Mouse (Mus musculus) heart, adult 2 months (tissue): ENCODE measurements around the gene Irak4. TPM values are rescaled to one million over a fixed set of nuclear protein-coding genes. Genes with fewer than 3 reads are reported as not detected.
A peak's percentile ranks its signal among the peaks of the same experiment; 100 is the strongest.

Experiments
- DNase-seq, 2 experiments: peaks; one replicate each; pipeline ENCODE4 v3.0.0; 2021
- H3K27ac ChIP-seq: fragments of 200-600 bp; 2 replicates; pipeline ENCODE4 v1.8.1; 2022
- H3K27me3 ChIP-seq: fragments of 200-500 bp; 2 replicates; pipeline ENCODE4 v1.6.1; 2012; ENCODE audit warnings: mild to moderate bottlenecking, low read length, inconsistent platforms, mixed read lengths; ENCODE audit not compliant: control insufficient read depth, insufficient read depth
- H3K36me3 ChIP-seq: fragments of 200-500 bp; 2 replicates; pipeline ENCODE4 v1.6.1; 2012; ENCODE audit warnings: low read length, inconsistent platforms; ENCODE audit not compliant: control insufficient read depth, insufficient read depth
- H3K4me1 ChIP-seq: fragments of 200-500 bp; 2 replicates; pipeline ENCODE4 v1.6.1; 2011; ENCODE audit warnings: low read length; ENCODE audit not compliant: control insufficient read depth, insufficient read depth
- H3K4me3 ChIP-seq: fragments of 200-600 bp; 2 replicates; pipeline ENCODE4 v1.8.1; 2022
- H3K79me2 ChIP-seq: fragments of 200-500 bp; replicated peaks from 2 replicates; pipeline ENCODE4 v1.6.1; 2012; ENCODE audit warnings: mild to moderate bottlenecking, inconsistent platforms, low read length, moderate library complexity, mixed read lengths; ENCODE audit not compliant: control insufficient read depth, insufficient read depth
- H3K9ac ChIP-seq: fragments of 200-500 bp; 2 replicates; pipeline ENCODE4 v1.6.1; 2012; ENCODE audit warnings: low read depth, mild to moderate bottlenecking, control low read depth, inconsistent platforms, low read length, mixed read lengths
- CTCF ChIP-seq: fragments of 200-600 bp; IDR thresholded peaks from 2 replicates; pipeline ENCODE4 v1.8.1; 2022; ENCODE audit warnings: antibody characterized with exemption, mild to moderate bottlenecking, moderate library complexity
- EP300 ChIP-seq: fragments of 200-500 bp; IDR thresholded peaks from 2 replicates; pipeline ENCODE4 v1.6.1; 2011; ENCODE audit warnings: low read depth, low read length, control low read depth; ENCODE audit not compliant: insufficient read depth
- POLR2A ChIP-seq: fragments of 200-500 bp; IDR thresholded peaks from 2 replicates; pipeline ENCODE4 v1.6.1; 2011; ENCODE audit warnings: mild to moderate bottlenecking, low read depth, low read length, control low read depth; ENCODE audit not compliant: insufficient read depth
- WGBS: fragments of 180-500 bp; shearing (Covaris S2); methylation state at CpG from one replicate; pipeline ENCODE4 v1.1.7; 2018; 5-methylcytosine and 5-hydroxymethylcytosine counted together
- intact Hi-C: fragments of 180-260 bp; cut with DNase I; formaldehyde crosslinking; loops from one replicate; pipeline ENCODE4 v1.15.1; 2025
- polyA plus RNA-seq: library from polyadenylated mRNA; depleted of rRNA; stranded (reverse); fragments of >200 nt; gene quantifications from 2 replicates; pipeline ENCODE4 v1.2.3, GENCODE M21; 2012
- total RNA-seq, 2 experiments: library from RNA; stranded (reverse); gene quantifications; 2 replicates each; pipeline ENCODE4 v1.2.3; 2021

Irak4 gene
- total and polyA plus RNA-seq, 3 experiments = 2.6 to 5.9 (median 5.5) TPM

DNA sequence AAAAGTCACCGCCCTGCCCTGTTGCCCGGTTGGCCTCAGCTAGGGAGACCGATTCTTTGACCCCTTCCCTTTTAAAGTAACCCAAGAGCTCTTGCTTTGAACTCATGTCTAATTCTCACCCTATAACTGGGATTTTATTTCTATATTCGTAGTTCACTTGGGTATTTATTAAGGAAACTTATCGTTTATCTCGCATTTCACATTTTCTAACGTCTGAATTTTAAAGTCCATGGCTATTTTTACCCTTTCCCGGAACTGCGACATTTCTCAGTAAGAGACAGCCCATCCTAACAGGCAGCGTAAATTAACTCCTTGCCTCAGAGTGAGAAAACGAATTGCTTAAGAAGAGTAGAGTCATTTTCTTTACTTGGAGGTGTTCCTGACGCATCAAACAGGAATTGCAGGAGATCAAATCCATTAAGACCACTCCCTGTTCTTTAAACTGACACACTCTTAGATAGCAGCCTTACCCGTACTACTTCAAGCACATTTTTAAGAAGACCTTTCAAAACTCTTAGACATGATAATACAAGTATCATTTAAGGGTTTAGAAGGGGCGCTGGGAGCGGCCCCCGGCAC lies 25.4 kb upstream of the Irak4 start:
- Histone ChIP-seq H3K27ac (no peak overlapping the region), H3K4me1 (no peaks in the 10 kb centered on the region), H3K4me3 (no peak overlapping the region), H3K27me3 (no peaks in the 10 kb centered on the region), H3K79me2 (no peaks in the 10 kb centered on the region), H3K36me3 (no peaks in the 10 kb centered on the region), H3K9ac (no peak overlapping the region)
- TF ChIP-seq EP300 = no peak
- no peak for TF ChIP-seq CTCF
- TF ChIP-seq POLR2A = no peak
- WGBS = 65% methylated on average over 16 of the region's 16 CpGs
- DNase-seq = no peak
- intact Hi-C loops = no loop called here

DNA sequence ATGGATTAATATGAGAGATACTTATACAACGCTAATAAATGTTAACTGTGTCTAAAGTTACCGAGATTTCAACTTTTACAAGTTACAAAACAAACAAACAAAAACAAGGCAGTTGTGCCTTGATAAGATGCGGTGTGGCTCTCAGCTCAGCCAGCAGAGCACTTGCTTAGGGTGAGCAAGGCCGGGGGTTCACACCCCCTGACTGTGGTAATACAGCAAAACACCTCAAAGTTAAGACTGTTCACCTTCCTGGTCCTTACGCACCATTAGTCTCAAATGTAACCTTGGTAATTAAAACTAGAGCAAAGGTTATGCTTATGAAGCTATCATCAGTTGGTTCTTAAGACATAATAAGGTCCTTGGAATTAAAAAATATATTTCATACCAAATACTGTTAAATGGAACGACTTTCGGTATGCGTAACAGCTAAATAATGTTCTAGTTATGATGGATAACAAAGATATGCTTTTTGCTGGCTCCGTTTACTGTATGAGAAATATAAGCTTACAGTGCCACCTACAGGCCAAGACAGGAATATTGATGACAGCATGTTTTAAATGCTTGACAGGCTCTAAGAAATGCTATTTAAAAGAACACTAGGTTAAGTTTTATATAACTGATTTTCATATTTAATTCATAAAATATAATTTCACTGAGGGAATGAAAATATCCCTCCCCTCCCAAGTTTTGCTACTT lies 23.1 kb upstream of the Irak4 start:
- TF ChIP-seq CTCF (peak; percentile 84), POLR2A (no peak), EP300 (no peak)
- intact Hi-C loops = loop anchor here (1.0 kb wide), 2 partner anchors 178 to 255 kb away; no protein-coding TSS in a partner anchor
- H3K4me3 ChIP-seq = no peak overlapping the region
- no peaks in the 10 kb centered on the region for H3K27me3 ChIP-seq
- H3K9ac ChIP-seq = no peak overlapping the region
- WGBS = 31% methylated on average over 9 of the region's 9 CpGs
- no peaks in the 10 kb centered on the region for H3K4me1 ChIP-seq
- H3K36me3 ChIP-seq = no peaks in the 10 kb centered on the region
- no peak overlapping the region for H3K27ac ChIP-seq
- no peak for DNase-seq
- H3K79me2 ChIP-seq = no peaks in the 10 kb centered on the region

DNA sequence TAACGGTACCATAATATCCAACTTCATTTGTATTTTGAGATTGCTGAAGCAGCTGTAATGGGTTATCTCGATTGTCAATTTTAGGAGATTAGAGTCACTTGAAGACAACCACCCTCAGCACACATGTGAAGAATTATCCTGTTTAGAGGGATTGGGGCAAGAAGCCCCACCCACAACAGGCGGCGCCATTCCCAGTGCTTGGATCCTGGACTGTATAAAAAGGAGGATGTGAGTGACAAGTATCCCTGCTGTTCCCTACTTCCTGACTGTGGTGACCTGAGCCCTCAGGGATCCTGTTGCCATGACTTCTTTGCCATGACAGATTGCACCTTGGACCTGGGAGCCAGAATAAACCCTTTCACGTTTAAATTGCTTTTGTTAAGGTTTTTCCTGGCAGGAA lies 22.5 kb upstream of the Irak4 start:
- Histone ChIP-seq H3K27me3 (no peaks in the 10 kb centered on the region), H3K4me3 (no peak overlapping the region), H3K27ac (no peak overlapping the region), H3K9ac (no peak overlapping the region), H3K36me3 (no peaks in the 10 kb centered on the region), H3K4me1 (no peaks in the 10 kb centered on the region), H3K79me2 (no peaks in the 10 kb centered on the region)
- intact Hi-C loops = loop anchor here (1.0 kb wide), 2 partner anchors 179 to 256 kb away; no protein-coding TSS in a partner anchor
- DNase-seq = no peak
- no peak for TF ChIP-seq EP300
- TF ChIP-seq CTCF = no peak
- no peak for TF ChIP-seq POLR2A
- WGBS = 72% methylated on average over 5 of the region's 5 CpGs

DNA sequence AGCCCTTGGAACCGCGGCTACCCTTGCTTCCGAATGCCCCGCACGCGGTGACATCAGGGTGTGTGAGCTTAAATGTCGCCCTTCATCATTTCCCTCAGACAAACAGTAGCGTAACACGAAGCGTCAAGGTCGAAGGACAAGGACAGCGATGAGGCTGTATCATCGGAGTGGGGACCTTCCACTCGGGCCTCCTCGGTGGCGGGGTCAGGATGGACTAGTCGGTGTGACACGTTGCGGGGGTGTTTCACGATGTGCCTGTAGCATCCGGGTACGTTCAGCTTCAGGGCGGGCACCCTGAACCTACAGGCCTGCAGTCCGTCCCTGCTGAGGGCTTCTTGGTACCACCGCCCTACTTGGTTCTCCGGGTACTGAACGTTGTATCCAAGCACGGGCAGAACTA lies 20.2 kb upstream of the Irak4 start:
- H3K4me3 ChIP-seq = no peak overlapping the region
- no peak for DNase-seq
- 83% methylated on average over 28 of the region's 28 CpGs for WGBS
- H3K36me3 ChIP-seq = no peaks in the 10 kb centered on the region
- H3K27ac ChIP-seq = no peak overlapping the region
- H3K79me2 ChIP-seq = no peaks in the 10 kb centered on the region
- H3K27me3 ChIP-seq = no peaks in the 10 kb centered on the region
- intact Hi-C loops = no loop called here
- no peaks in the 10 kb centered on the region for H3K4me1 ChIP-seq
- TF ChIP-seq EP300 (no peak), CTCF (no peak), POLR2A (no peak)
- no peak overlapping the region for H3K9ac ChIP-seq

DNA sequence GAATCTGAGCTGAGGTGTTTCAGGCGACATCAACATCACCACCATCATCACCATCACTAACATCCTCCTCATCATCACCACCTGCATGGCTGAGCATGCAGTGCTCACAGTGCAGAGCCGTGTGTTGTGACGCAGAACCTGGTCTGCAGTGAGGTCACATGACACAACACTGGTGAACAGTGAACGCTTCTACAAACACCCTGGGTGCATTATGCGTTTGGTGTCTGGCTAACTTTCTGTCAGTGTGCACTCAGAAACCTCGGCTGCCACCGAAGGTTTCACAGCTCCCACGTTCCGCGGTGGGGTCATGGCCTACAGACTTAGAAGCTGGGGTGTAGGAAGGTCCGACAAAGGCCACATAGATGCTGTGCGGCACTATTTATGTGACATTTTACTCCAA lies 18.5 kb upstream of the Irak4 start:
- no peaks in the 10 kb centered on the region for H3K27me3 ChIP-seq
- peak in 1 of 2 experiments; percentile 13 for DNase-seq
- no peak overlapping the region for H3K9ac ChIP-seq
- WGBS = 85% methylated on average over 12 of the region's 12 CpGs
- intact Hi-C loops = no loop called here
- no peaks in the 10 kb centered on the region for H3K79me2 ChIP-seq
- H3K4me3 ChIP-seq = no peak overlapping the region
- no peaks in the 10 kb centered on the region for H3K4me1 ChIP-seq
- TF ChIP-seq EP300 = no peak
- no peak for TF ChIP-seq POLR2A
- no peak for TF ChIP-seq CTCF
- H3K36me3 ChIP-seq = no peaks in the 10 kb centered on the region
- no peak overlapping the region for H3K27ac ChIP-seq

DNA sequence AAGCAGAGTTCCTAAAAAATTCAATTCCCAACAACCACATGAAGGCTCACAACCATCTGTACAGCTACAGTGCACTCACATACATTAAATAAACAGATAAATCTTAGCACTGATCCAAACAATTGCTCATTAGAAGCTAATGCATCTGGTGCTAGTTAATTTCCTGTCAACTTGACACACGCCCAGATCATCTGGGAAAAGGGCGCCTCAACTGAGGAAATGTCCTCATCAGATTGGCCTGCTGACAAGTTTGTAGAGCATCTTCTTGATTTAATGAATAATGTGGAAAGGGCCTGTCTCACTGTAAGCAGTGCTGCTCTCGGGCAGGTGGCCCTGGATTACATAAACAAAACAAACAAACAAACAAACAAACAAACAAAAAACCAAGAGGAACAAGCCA lies 12.9 kb upstream of the Irak4 start:
- Histone ChIP-seq H3K4me3 (no peak overlapping the region), H3K27ac (no peak overlapping the region), H3K4me1 (no peaks in the 10 kb centered on the region), H3K79me2 (no peaks in the 10 kb centered on the region), H3K9ac (no peak overlapping the region), H3K27me3 (no peaks in the 10 kb centered on the region), H3K36me3 (no peaks in the 10 kb centered on the region)
- TF ChIP-seq CTCF (no peak), POLR2A (no peak), EP300 (no peak)
- intact Hi-C loops = no loop called here
- 53% methylated on average over 3 of the region's 3 CpGs for WGBS
- no peak for DNase-seq
